Mouse (Mus musculus): ENCODE measurements at regions not wholly inside any gene's neighbourhood (a gene's known extent, or its start where the extent isn't known, plus 50 kb on each side); places are given as distances from the start of the nearest gene placed in this dataset.

GRCm38 (mm10) chr2:79543948-79544792 is 87.6 kb upstream of the Cerkl start:
- Histone ChIP-seq H3K27me3 (replicated peaks; ENCODE audit: control insufficient read depth, insufficient read depth, low read length) (no peaks in the 10 kb centered on the region), H3K27ac (ENCODE audit: low read depth) (peak overlapping the region; percentile 23; the same call in 1 of the 2 replicates), H3K36me3 (ENCODE audit: control insufficient read depth, insufficient read depth, low read length) (no peaks in the 10 kb centered on the region), H3K4me3 (ENCODE audit: low read depth, low read length) (no peak overlapping the region), H3K9me3 (ENCODE audit: control insufficient read depth, low read length) (no peaks in the 10 kb centered on the region), H3K9ac (ENCODE audit: low read length) (no peak overlapping the region), H3K4me2 (ENCODE audit: low read length) (no peak overlapping the region), H3K4me1 (replicated peaks; ENCODE audit: control insufficient read depth, insufficient read depth, low read length) (peaks cover 22% of the 10 kb centered on the region)
- WGBS = 82% methylated on average over 8 of the region's 8 CpGs
- no peak for ATAC-seq (replicated peaks; ENCODE audit: low FRiP score, low TSS enrichment, low read depth)
- DNase-seq (ENCODE audit: low spot score) = no peak

DNA sequence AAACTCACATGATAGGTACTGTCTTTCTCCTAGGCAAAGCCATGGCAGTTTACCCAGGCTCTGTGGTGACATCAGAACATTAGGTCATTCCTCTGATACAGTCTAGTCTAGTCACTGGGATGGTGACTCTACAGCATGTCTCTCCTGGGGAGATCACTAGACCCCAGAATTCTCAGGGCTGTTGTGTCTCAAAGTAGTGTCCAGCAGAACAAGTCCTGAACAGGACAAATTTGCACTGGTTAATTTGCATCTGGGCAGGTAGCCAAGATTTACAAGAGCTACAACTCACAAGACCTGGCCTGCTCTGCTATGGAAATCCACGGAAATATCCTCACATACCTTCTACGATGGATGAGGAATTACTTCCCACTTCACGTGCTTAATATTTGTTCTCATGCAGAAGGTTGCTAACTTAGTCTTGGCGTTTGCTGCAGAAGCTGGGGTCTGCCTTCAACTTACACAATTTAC is 88.2 kb upstream of the Cerkl start:
- 32% methylated on average over 4 of the region's 4 CpGs for WGBS
- Histone ChIP-seq H3K9me3 (ENCODE audit: control insufficient read depth, low read length) (no peaks in the 10 kb centered on the region), H3K4me3 (ENCODE audit: low read depth, low read length) (no peak overlapping the region), H3K4me2 (ENCODE audit: low read length) (no peak overlapping the region), H3K27me3 (replicated peaks; ENCODE audit: control insufficient read depth, insufficient read depth, low read length) (no peaks in the 10 kb centered on the region), H3K27ac (ENCODE audit: low read depth) (0 out of 2 replicates have a peak overlapping the region, but pooled peaks have one; percentile 22), H3K9ac (ENCODE audit: low read length) (no peak overlapping the region), H3K36me3 (ENCODE audit: control insufficient read depth, insufficient read depth, low read length) (no peaks in the 10 kb centered on the region), H3K4me1 (replicated peaks; ENCODE audit: control insufficient read depth, insufficient read depth, low read length) (peaks cover 27% of the 10 kb centered on the region)
- DNase-seq (ENCODE audit: low spot score) (no peak), ATAC-seq (replicated peaks; ENCODE audit: low FRiP score, low TSS enrichment, low read depth) (0 out of 2 replicates have a peak, but pooled peaks have one; percentile 41)

GRCm38 (mm10) chr2:79546206-79546605 is 88.9 kb upstream of the Itprid2 start:
- H3K9me3 ChIP-seq (ENCODE audit: control insufficient read depth, low read length) = no peaks in the 10 kb centered on the region
- H3K4me2 ChIP-seq (ENCODE audit: low read length) = no peak overlapping the region
- H3K4me3 ChIP-seq (ENCODE audit: low read depth, low read length) = no peak overlapping the region
- no peaks in the 10 kb centered on the region for H3K27me3 ChIP-seq (replicated peaks; ENCODE audit: control insufficient read depth, insufficient read depth, low read length)
- no peaks in the 10 kb centered on the region for H3K36me3 ChIP-seq (ENCODE audit: control insufficient read depth, insufficient read depth, low read length)
- WGBS = 83% methylated on average over 4 of the region's 4 CpGs
- no peak overlapping the region for H3K9ac ChIP-seq (ENCODE audit: low read length)
- ATAC-seq (replicated peaks; ENCODE audit: low FRiP score, low TSS enrichment, low read depth) = no peak
- DNase-seq (ENCODE audit: low spot score) = no peak
- peaks cover 32% of the 10 kb centered on the region for H3K4me1 ChIP-seq (replicated peaks; ENCODE audit: control insufficient read depth, insufficient read depth, low read length)
- H3K27ac ChIP-seq (ENCODE audit: low read depth) = no peak overlapping the region

DNA sequence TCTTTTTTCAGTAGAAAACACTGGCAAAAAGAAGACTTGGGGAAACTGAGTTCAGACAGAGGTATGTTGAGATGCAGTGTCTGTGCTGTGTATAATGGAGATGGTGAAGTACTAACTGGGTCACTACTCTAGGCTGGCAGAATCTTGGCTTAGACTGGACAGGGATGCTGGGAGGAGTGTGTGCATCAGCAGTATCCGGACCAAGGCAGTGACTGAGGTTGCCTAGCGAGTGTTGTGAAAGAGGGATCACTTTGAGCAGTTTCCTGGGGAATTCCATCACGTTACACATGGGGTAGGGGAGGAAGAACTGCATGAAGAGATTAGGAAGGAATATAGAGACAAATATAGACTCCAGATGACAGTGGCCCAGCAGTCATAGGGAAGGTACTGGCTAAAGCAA is 87.9 kb upstream of the Itprid2 start:
- H3K9ac ChIP-seq (ENCODE audit: low read length) = no peak overlapping the region
- no peak overlapping the region for H3K4me2 ChIP-seq (ENCODE audit: low read length)
- peaks cover 32% of the 10 kb centered on the region for H3K4me1 ChIP-seq (replicated peaks; ENCODE audit: control insufficient read depth, insufficient read depth, low read length)
- WGBS = 43% methylated on average over 3 of the region's 3 CpGs
- peak overlapping the region; percentile 12; the same call in 1 of the 2 replicates for H3K27ac ChIP-seq (ENCODE audit: low read depth)
- H3K36me3 ChIP-seq (ENCODE audit: control insufficient read depth, insufficient read depth, low read length) = no peaks in the 10 kb centered on the region
- H3K4me3 ChIP-seq (ENCODE audit: low read depth, low read length) = no peak overlapping the region
- H3K9me3 ChIP-seq (ENCODE audit: control insufficient read depth, low read length) = no peaks in the 10 kb centered on the region
- ATAC-seq (replicated peaks; ENCODE audit: low FRiP score, low TSS enrichment, low read depth) (no peak), DNase-seq (ENCODE audit: low spot score) (no peak)
- H3K27me3 ChIP-seq (replicated peaks; ENCODE audit: control insufficient read depth, insufficient read depth, low read length) = no peaks in the 10 kb centered on the region

GRCm38 (mm10) chr2:79548039-79548600 is 87.0 kb upstream of the Itprid2 start:
- H3K9me3 ChIP-seq (ENCODE audit: control insufficient read depth, low read length) = no peaks in the 10 kb centered on the region
- H3K4me1 ChIP-seq (replicated peaks; ENCODE audit: control insufficient read depth, insufficient read depth, low read length) = peaks cover 32% of the 10 kb centered on the region
- no peak overlapping the region for H3K9ac ChIP-seq (ENCODE audit: low read length)
- no peaks in the 10 kb centered on the region for H3K36me3 ChIP-seq (ENCODE audit: control insufficient read depth, insufficient read depth, low read length)
- no peaks in the 10 kb centered on the region for H3K27me3 ChIP-seq (replicated peaks; ENCODE audit: control insufficient read depth, insufficient read depth, low read length)
- DNase-seq (ENCODE audit: low spot score) (no peak), ATAC-seq (replicated peaks; ENCODE audit: low FRiP score, low TSS enrichment, low read depth) (no peak)
- 40% methylated on average over 8 of the region's 8 CpGs for WGBS
- H3K4me3 ChIP-seq (ENCODE audit: low read depth, low read length) = no peak overlapping the region
- 0 out of 2 replicates have a peak overlapping the region, but pooled peaks have one; percentile 11 for H3K4me2 ChIP-seq (ENCODE audit: low read length)
- H3K27ac ChIP-seq (ENCODE audit: low read depth) = peak overlapping the region; percentile 12

DNA sequence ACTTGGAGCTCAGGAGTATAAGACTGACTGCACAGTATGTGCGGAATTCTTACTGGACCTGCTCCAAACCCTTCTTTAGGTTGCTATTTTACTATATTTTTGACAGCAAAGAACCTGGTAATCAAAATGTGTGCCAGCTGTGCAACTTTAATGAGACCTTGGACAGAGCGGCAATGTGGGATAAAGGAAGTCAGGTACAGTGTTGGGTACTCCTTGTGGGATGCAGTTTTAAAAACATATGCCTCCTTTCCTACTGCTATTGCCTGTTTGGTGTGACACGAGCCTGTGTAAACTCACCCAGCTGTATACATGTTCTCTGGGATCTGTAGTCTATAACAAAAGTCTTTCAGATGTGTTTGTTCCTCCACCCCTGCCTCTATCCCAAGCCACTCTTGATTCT is 85.4 kb upstream of the Itprid2 start:
- no peak overlapping the region for H3K27ac ChIP-seq (ENCODE audit: low read depth)
- H3K4me2 ChIP-seq (ENCODE audit: low read length) = no peak overlapping the region
- H3K36me3 ChIP-seq (ENCODE audit: control insufficient read depth, insufficient read depth, low read length) = no peaks in the 10 kb centered on the region
- H3K9me3 ChIP-seq (ENCODE audit: control insufficient read depth, low read length) = no peaks in the 10 kb centered on the region
- no peaks in the 10 kb centered on the region for H3K27me3 ChIP-seq (replicated peaks; ENCODE audit: control insufficient read depth, insufficient read depth, low read length)
- WGBS = 64% methylated on average over 3 of the region's 3 CpGs
- H3K4me1 ChIP-seq (replicated peaks; ENCODE audit: control insufficient read depth, insufficient read depth, low read length) = peaks cover 30% of the 10 kb centered on the region
- no peak overlapping the region for H3K9ac ChIP-seq (ENCODE audit: low read length)
- no peak overlapping the region for H3K4me3 ChIP-seq (ENCODE audit: low read depth, low read length)
- no peak for ATAC-seq (replicated peaks; ENCODE audit: low FRiP score, low TSS enrichment, low read depth)
- DNase-seq (ENCODE audit: low spot score) = no peak

GRCm38 (mm10) chr2:79550432-79550831 is 84.7 kb upstream of the Itprid2 start:
- whole genome bisulfite sequencing = 83% methylated on average over 3 of the region's 3 CpGs
- DNase-seq (ENCODE audit: low spot score) (no peak), ATAC-seq (replicated peaks; ENCODE audit: low FRiP score, low TSS enrichment, low read depth) (no peak)
- Histone ChIP-seq H3K9me3 (ENCODE audit: control insufficient read depth, low read length) (no peaks in the 10 kb centered on the region), H3K27me3 (replicated peaks; ENCODE audit: control insufficient read depth, insufficient read depth, low read length) (no peaks in the 10 kb centered on the region), H3K4me1 (replicated peaks; ENCODE audit: control insufficient read depth, insufficient read depth, low read length) (peaks cover 27% of the 10 kb centered on the region), H3K36me3 (ENCODE audit: control insufficient read depth, insufficient read depth, low read length) (no peaks in the 10 kb centered on the region), H3K4me3 (ENCODE audit: low read depth, low read length) (no peak overlapping the region), H3K27ac (ENCODE audit: low read depth) (no peak overlapping the region), H3K4me2 (ENCODE audit: low read length) (no peak overlapping the region), H3K9ac (ENCODE audit: low read length) (no peak overlapping the region)

DNA sequence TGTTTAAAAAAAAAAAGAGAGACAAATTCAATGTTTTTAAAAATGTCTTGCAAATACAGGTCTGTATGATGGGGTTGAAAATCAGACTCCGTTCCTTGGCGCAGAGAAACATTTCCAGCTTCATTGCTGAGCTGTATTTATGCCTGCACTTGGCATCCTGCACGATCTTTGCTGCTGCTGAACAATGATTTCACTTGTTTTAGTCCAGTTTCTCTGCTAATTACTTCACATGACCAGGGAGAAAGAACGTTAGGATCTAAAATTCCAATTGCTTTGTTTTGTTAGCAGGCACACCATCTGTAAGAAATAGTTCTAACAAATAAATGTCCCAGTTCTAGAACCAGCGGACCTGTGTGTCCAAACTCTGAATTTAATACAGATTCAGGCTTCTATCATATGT is 82.7 kb upstream of the Itprid2 start:
- H3K9ac ChIP-seq (ENCODE audit: low read length) = no peak overlapping the region
- H3K27ac ChIP-seq (ENCODE audit: low read depth) = no peak overlapping the region
- no peaks in the 10 kb centered on the region for H3K27me3 ChIP-seq (replicated peaks; ENCODE audit: control insufficient read depth, insufficient read depth, low read length)
- DNase-seq (ENCODE audit: low spot score) = no peak
- no peak overlapping the region for H3K4me3 ChIP-seq (ENCODE audit: low read depth, low read length)
- no peaks in the 10 kb centered on the region for H3K9me3 ChIP-seq (ENCODE audit: control insufficient read depth, low read length)
- 70% methylated on average over 5 of the region's 5 CpGs for WGBS
- H3K4me2 ChIP-seq (ENCODE audit: low read length) = no peak overlapping the region
- ATAC-seq (replicated peaks; ENCODE audit: low FRiP score, low TSS enrichment, low read depth) = no peak
- peaks cover 22% of the 10 kb centered on the region for H3K4me1 ChIP-seq (replicated peaks; ENCODE audit: control insufficient read depth, insufficient read depth, low read length)
- no peaks in the 10 kb centered on the region for H3K36me3 ChIP-seq (ENCODE audit: control insufficient read depth, insufficient read depth, low read length)
